ENCODE assay signal across 8 mouse cellular contexts in the genomic region with DNA sequence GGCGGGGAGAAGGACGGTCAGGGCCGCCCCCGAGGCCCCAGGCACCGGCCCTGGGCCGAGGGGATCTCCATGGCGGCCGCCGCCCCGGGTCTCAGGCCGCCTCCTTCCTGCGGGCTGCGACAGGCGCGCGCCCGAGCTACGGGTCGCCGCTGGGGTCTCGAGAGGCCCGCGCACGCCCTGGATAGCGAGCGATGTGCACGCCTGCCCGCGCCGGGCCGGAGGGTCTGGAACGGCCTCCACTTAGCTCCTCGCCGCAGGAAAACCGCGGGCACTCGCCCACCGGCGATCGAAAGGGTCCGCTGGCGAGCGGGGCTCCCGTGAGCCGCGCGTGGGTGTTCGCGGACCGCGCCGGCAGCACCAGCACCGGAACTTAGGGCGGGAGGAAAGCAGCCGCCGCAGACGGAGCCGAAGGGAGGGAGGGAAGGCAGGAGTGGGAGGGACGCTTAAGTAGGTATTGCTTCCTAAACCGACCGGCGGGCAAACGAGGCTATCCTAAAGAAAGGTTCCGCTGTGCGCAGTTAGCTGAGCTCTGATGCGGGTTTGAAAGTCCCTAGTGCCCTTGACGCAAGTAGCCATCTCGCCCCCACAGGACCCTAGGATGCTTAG. TPM values are rescaled to one million over a fixed set of nuclear protein-coding genes. Genes with fewer than 3 reads are reported as not detected.
DNase-seq lines count a peak whose midpoint lies in the region; ATAC-seq lines count a peak whose summit lies in the region.

TSS of gene Fem1b (minus strand) at position 419 of the 606 bp plus-strand sequence.

- peaks cover 28% of the 10 kb centered on the region for H3K4me1 ChIP-seq in hindbrain, embryonic 15.5 days (replicated peaks)

- H3K27me3 ChIP-seq in hindbrain, embryonic 15.5 days, result no peaks in the 10 kb centered on the region

- H3K4me3 ChIP-seq in hindbrain, embryonic 15.5 days, result peak within 1 kb of the TSS; percentile 98

- H3K36me3 ChIP-seq in hindbrain, embryonic 15.5 days, result no peaks in the 10 kb centered on the region

- H3K9me3 ChIP-seq in hindbrain, embryonic 15.5 days, result no peaks in the 10 kb centered on the region

- peak; percentile 97 for DNase-seq in R1 (ENCODE audit: low read depth, low spot score)
- peak; percentile 94 to 97 for DNase-seq in cerebellum, postnatal 25 days
- DNase-seq in frontal cortex, postnatal 25 days (ENCODE audit: low spot score in 2 of 2), result peak; percentile 80 to 88
- DNase-seq in left cerebral cortex, adult 11 months (ENCODE audit: low spot score), result peak; percentile 82
- peak; percentile 94 for DNase-seq in lung, postnatal 4 days
- DNase-seq in retina, postnatal 7 days (ENCODE audit: low read depth, low spot score), result peak; percentile 78
- peak; percentile 92 for DNase-seq in urinary bladder, adult 2 months (ENCODE audit: low spot score)

- ATAC-seq in hindbrain, embryonic 15.5 days (ENCODE audit: low FRiP score, low read depth), result peak; percentile 93

- WGBS in hindbrain, embryonic 15.5 days, result under 1% methylated on average over 68 of the region's 68 CpGs

- peak within 1 kb of the TSS; percentile 99 for H3K27ac ChIP-seq in hindbrain, embryonic 15.5 days (replicated peaks)

- H3K4me2 ChIP-seq in hindbrain, embryonic 15.5 days, result peak within 1 kb of the TSS; percentile 65

- peak within 1 kb of the TSS; percentile 99 for H3K9ac ChIP-seq in hindbrain, embryonic 15.5 days

RNA-seq across cellular contexts. Expression of gene Fem1b, which starts in this region (rescaled TPM):
- 53.0 and 53.5 TPM in 2 replicates for polyA plus RNA-seq in hindbrain, embryonic 15.5 days (2015; fragmentation: Nextera tagmentation; extraction: Ambion mirVana)
- 12.6 and 15.2 TPM in 2 replicates for polyA plus RNA-seq in urinary bladder, adult 2 months (2012; rRNA removed)

Comparison
In these comparisons a context has a peak if more than half of its experiments do, and no peak if none do; other contexts are left out.
1. Peak in every context shown above with its lines: DNase-seq, ATAC-seq, H3K4me3 ChIP-seq and H3K27ac ChIP-seq.